Mouse (Mus musculus) kidney, adult 2 months (tissue): ENCODE measurements around the gene Sik3. TPM values are rescaled to one million over a fixed set of nuclear protein-coding genes. Genes with fewer than 3 reads are reported as not detected.

Source experiments
- DNase-seq: peaks from one replicate; pipeline ENCODE4 v3.0.0; 2021
- H3K27ac ChIP-seq: fragments of 200-500 bp; 2 replicates; pipeline ENCODE4 v1.5.1; 2012; ENCODE audit warnings: low read depth, low read length, control low read depth, inconsistent platforms; ENCODE audit not compliant: insufficient read depth
- H3K27me3 ChIP-seq: fragments of 200-500 bp; replicated peaks from 2 replicates; pipeline ENCODE4 v1.6.1; 2012; ENCODE audit warnings: mild to moderate bottlenecking, moderate library complexity, low read length, inconsistent platforms; ENCODE audit not compliant: control insufficient read depth, insufficient read depth
- H3K36me3 ChIP-seq: fragments of 200-500 bp; 2 replicates; pipeline ENCODE4 v1.6.1; 2012; ENCODE audit warnings: mild to moderate bottlenecking, moderate library complexity, low read length, inconsistent platforms; ENCODE audit not compliant: control insufficient read depth, insufficient read depth
- H3K4me1 ChIP-seq: fragments of 200-500 bp; 2 replicates; pipeline ENCODE4 v1.6.1; 2011; ENCODE audit warnings: low read length; ENCODE audit not compliant: control insufficient read depth, insufficient read depth
- H3K4me3 ChIP-seq: fragments of 200-500 bp; 2 replicates; pipeline ENCODE4 v1.5.1; 2011; ENCODE audit warnings: mild to moderate bottlenecking, low read depth, low read length, control low read depth; ENCODE audit not compliant: insufficient read depth
- CTCF ChIP-seq: fragments of 200-500 bp; conservative IDR thresholded peaks from 2 replicates; pipeline ENCODE4 v1.5.1; 2011; ENCODE audit warnings: low read depth, mild to moderate bottlenecking, control low read depth, low read length, moderate library complexity, mixed read lengths; ENCODE audit not compliant: insufficient read depth, insufficient read length
- POLR2A ChIP-seq: fragments of 200-500 bp; IDR thresholded peaks from one replicate; pipeline ENCODE4 v1.6.1; 2011; ENCODE audit warnings: low read depth, low read length, control low read depth
- WGBS: fragments of 180-500 bp; shearing (Covaris S2); methylation state at CpG from one replicate; pipeline ENCODE4 v1.1.7; 2018; 5-methylcytosine and 5-hydroxymethylcytosine counted together
- polyA plus RNA-seq: library from polyadenylated mRNA; depleted of rRNA; stranded (reverse); fragments of >200 nt; gene quantifications from 2 replicates; pipeline ENCODE4 v1.2.3, GENCODE M21; 2012

Gene Sik3
- polyA plus RNA-seq, 1 experiment, result 32.2 TPM

DNA sequence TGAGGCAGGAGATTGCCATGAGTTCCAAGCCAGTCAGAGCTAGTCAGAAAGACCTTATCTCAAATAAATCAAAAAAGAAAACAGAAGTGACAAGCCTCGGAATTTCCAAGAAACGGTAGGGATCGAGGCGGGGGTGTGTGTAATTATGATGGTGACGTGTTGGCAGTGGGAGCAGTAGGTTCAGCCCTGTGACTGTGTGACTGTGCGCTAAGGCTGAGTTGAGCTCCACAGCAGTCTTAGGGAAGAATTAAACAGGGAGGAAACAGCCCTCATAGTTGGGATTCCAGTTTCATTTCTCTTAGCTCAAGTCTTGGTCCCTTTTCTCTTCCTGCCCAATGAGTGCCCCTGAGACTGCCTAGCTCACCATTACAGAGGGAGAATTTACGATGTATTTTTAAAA, 98.0 kb downstream of the Sik3 start:
- Histone ChIP-seq H3K36me3 (no peaks in the 10 kb centered on the region), H3K27me3 (no peaks in the 10 kb centered on the region), H3K4me1 (peaks cover 37% of the 10 kb centered on the region), H3K4me3 (no peak overlapping the region; the same call in 1 of the 2 replicates), H3K27ac (0 out of 2 replicates have a peak overlapping the region, but pooled peaks have one; percentile 26)
- DNase-seq, result peak; percentile 68
- WGBS, result 28% methylated on average over 7 of the region's 7 CpGs
- no peak for TF ChIP-seq CTCF
- TF ChIP-seq POLR2A, result no peak

DNA sequence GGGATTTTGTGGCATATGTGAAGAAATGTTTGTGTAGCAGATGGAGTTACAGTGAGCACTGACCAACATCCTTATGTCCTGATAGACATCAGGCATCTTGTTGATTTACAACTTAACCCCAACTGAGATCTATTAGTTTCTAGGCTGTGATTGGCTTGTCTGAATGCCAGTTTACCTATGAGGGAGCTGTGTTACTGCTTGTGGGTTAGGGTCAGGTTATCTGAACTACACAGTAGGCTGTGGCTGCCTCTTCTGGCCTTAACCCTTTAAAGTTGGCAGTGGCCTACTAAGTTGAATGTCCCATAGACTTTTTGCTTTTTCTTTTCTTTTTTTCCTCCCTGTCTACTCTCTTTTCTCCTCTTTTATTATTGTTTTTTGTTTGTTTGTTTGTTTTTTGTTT, 98.7 kb downstream of the Sik3 start:
- H3K4me3 ChIP-seq, result no peak overlapping the region
- no peak for TF ChIP-seq POLR2A

DNA sequence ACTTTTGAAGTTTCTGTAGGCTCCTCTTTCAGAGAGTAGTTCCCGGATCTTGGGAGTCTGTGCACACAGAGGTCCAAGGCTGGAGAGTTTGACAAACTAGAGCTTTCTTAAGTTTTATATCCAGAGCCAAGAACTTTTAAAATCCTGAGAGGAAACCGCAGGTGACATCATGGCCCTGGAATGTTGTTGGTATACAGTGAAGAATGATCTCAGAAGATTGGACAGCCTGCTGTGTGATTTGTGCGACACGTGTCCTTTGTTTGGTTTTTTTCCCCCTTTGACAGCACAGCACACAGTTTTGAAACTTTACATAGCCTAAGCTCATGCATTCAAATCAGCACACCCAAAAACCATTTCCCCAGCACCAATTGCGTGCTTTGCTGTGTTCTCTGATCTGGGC, 99.6 kb downstream of the Sik3 start:
- Histone ChIP-seq H3K27me3 (no peaks in the 10 kb centered on the region), H3K36me3 (no peaks in the 10 kb centered on the region), H3K27ac (peak overlapping the region; percentile 35), H3K4me3 (no peak overlapping the region), H3K4me1 (peaks cover 30% of the 10 kb centered on the region)
- TF ChIP-seq CTCF, result no peak
- no peak for TF ChIP-seq POLR2A
- WGBS, result 46% methylated on average over 5 of the region's 5 CpGs
- peak; percentile 69 for DNase-seq

More for the DNA sequence above, 98.7 kb downstream of the Sik3 start:
- no peak for DNase-seq
- H3K36me3 ChIP-seq, result no peaks in the 10 kb centered on the region
- no peaks in the 10 kb centered on the region for H3K27me3 ChIP-seq
- H3K27ac ChIP-seq, result no peak overlapping the region
- H3K4me1 ChIP-seq, result peaks cover 30% of the 10 kb centered on the region

DNA sequence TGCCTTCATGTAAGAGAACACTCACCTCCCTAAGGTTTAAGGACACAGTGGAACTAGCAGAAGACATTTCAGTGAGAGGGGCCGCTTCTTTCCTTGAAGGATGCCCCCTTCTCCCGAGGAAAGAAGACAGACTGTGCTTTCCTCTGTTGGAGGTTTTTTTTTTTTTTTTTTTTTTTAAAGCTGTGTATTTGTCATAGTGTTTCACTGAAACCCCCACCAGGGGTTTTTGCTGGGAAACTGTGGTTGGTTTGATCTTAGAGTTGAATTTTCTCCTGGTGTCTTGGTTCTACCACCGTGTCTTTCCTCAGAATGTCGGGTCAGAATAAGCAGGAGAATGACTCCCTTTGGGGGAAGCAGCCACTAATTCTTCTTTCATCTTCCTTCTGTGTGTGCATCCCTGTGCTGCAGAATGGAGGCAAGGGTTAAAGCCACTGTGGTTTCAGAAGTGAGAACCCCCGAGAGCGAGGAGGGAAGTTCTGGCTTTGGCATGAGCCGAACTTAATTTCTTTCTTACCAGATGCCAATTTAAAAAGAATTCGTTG, 106.3 kb downstream of the Sik3 start:
- H3K36me3 ChIP-seq, result no peaks in the 10 kb centered on the region
- no peak for DNase-seq
- H3K27ac ChIP-seq, result no peak overlapping the region
- no peak for TF ChIP-seq POLR2A
- no peak for TF ChIP-seq CTCF
- no peaks in the 10 kb centered on the region for H3K27me3 ChIP-seq
- 92% methylated on average over 8 of the region's 8 CpGs for WGBS
- H3K4me1 ChIP-seq, result peaks cover 9% of the 10 kb centered on the region; the same call in 1 of the 2 replicates
- H3K4me3 ChIP-seq, result no peak overlapping the region

DNA sequence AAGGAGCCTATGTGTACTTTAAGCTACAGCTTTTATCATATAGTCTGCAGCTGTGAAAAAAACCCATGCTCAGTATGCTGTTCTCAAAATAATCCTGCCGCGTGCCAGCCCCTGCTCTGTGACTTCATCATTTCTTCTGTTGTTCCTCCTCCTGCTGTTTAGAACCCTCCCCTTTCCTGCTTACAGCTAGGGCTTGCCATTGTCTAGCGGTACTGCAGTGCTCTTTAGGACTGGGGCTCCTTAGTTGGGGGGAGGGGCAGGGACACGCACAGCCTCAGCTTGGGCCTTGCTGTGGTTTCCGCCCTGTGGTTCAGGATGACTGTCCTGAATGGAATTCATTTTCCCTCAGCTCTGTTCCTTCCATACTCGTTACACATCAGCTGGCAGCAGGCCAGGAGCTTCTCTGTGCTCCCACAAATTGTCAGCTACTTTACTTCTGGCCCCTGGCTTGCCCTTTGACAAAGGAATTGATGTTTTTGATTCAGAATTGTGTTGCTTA, 107.4 kb downstream of the Sik3 start:
- peak; percentile 83 for DNase-seq
- Histone ChIP-seq H3K4me1 (peaks cover 7% of the 10 kb centered on the region; the same call in 1 of the 2 replicates), H3K4me3 (no peak overlapping the region), H3K36me3 (no peaks in the 10 kb centered on the region), H3K27ac (peak overlapping the region; percentile 10; the same call in 1 of the 2 replicates), H3K27me3 (no peaks in the 10 kb centered on the region)
- TF ChIP-seq CTCF, result no peak
- no peak for TF ChIP-seq POLR2A
- WGBS, result 16% methylated on average over 6 of the region's 6 CpGs

DNA sequence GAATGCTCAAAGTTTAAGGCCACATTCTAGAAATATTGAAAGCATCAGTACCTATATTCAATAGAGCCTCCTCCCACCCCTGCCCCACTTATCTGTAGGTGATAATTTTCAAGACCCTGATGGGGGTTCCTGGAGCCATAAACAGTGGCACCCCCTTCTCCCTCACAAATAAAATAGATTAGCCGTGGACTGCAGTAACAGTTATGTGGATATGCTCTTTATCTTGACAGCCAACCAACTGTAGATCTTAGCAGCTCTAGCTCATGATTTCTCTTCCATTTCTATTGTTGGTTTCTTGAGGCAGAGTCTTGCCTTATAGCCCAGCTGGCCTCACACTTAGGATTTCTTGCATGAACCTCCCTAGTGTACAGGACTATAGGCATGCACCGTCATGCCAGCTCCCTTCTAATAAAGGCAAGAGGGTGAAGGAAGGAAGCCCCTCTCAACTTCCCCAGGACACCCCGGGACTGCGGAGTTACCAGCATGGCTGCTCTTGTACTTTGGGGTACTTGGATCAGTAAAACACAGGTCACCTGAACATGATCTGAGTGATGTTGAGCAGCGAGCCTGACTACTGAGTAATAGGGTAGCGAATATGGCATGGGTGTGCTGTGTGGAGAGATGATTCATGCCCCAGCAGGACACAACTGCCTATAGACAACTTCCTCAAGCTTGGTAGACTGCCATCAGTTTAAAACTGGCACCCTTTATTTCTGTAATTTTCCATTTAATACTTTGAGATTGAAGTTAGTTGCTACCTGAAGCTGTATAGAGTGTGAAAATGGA, 108.0 kb downstream of the Sik3 start:
- Histone ChIP-seq H3K27me3 (no peaks in the 10 kb centered on the region), H3K4me3 (no peak overlapping the region), H3K27ac (peak overlapping the region; percentile 10; the same call in 1 of the 2 replicates), H3K36me3 (no peaks in the 10 kb centered on the region), H3K4me1 (peaks cover 4% of the 10 kb centered on the region; the same call in 1 of the 2 replicates)
- 81% methylated on average over 6 of the region's 6 CpGs for WGBS
- no peak for DNase-seq
- TF ChIP-seq CTCF, result no peak
- no peak for TF ChIP-seq POLR2A

DNA sequence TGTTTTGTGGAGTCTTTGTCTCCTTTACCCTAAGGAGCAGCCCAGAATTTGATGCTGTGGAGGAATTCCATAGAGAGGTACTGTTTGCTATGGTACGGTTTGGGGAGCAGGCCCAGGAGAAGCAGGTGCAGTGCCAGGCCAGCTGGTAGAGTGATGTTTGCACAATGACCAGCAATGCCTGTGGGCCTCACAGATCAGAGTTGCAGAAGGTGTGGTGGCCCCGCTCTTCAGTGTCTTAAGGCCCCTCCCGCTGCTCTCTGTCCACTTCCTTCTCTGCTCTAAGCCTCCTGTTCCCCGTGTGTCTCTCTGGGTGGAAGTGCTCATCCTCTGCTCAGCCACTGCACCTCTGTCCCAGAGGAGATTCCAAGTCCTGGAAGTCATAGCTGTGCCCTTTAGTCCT, 108.9 kb downstream of the Sik3 start:
- Histone ChIP-seq H3K36me3 (no peaks in the 10 kb centered on the region), H3K27ac (no peak overlapping the region), H3K27me3 (no peaks in the 10 kb centered on the region), H3K4me1 (peaks cover 8% of the 10 kb centered on the region; the same call in 1 of the 2 replicates), H3K4me3 (no peak overlapping the region)
- TF ChIP-seq CTCF (no peak), POLR2A (no peak)
- DNase-seq, result no peak
- whole genome bisulfite sequencing, result 72% methylated on average over 4 of the region's 4 CpGs
